Mouse (Mus musculus): ENCODE results near the gene Kdelr1. TPM values are rescaled to one million over a fixed set of nuclear protein-coding genes. Genes with fewer than 3 reads are reported as not detected.
A peak's percentile ranks its signal among the peaks of the same experiment; 100 is the strongest.
"Not testable (repeated sequence)": the region's sequence is repeated elsewhere in the genome, so short reads cannot be mapped to it uniquely, and the experiment has no call there.

Gene Kdelr1
- polyA plus RNA-seq, 1 experiment = not detected

GRCm38 (mm10) chr7:45865925-45866910 is 6.4 kb upstream of the Kdelr1 start:
- WGBS = 2% methylated on average over 117 of the region's 117 CpGs
- peak overlapping the region; percentile 64 for H3K4me3 ChIP-seq (ENCODE audit: insufficient read depth, low read depth, low read length)
- H3K27ac ChIP-seq (ENCODE audit: insufficient read depth, low read depth, low read length) = no peak overlapping the region
- H3K4me1 ChIP-seq (ENCODE audit: control insufficient read depth, insufficient read depth, low read length) = peaks cover 36% of the 10 kb centered on the region
- peak; percentile 39; the same call in 1 of the 2 replicates for TF ChIP-seq POLR2A (IDR thresholded peaks at IDR 0.05; ENCODE audit: insufficient read depth, low read depth, low read length)
- no peak for TF ChIP-seq CTCF (IDR thresholded peaks at IDR 0.05; ENCODE audit: insufficient read depth, low read depth, low read length)

GRCm38 (mm10) chr7:45867871-45868270 is 4.7 kb upstream of the Kdelr1 start:
- H3K4me3 ChIP-seq (ENCODE audit: insufficient read depth, low read depth, low read length) = peak overlapping the region; percentile 41
- TF ChIP-seq CTCF (IDR thresholded peaks at IDR 0.05; ENCODE audit: insufficient read depth, low read depth, low read length) (no peak), POLR2A (IDR thresholded peaks at IDR 0.05; ENCODE audit: insufficient read depth, low read depth, low read length) (no peak)
- H3K4me1 ChIP-seq (ENCODE audit: control insufficient read depth, insufficient read depth, low read length) = peaks cover 36% of the 10 kb centered on the region
- H3K27ac ChIP-seq (ENCODE audit: insufficient read depth, low read depth, low read length) = peak overlapping the region; percentile 32; the same call in 1 of the 2 replicates
- 52% methylated on average over 2 of the region's 2 CpGs for WGBS

GRCm38 (mm10) chr7:45869107-45869670 is 3.4 kb upstream of the Kdelr1 start:
- H3K4me3 ChIP-seq (ENCODE audit: insufficient read depth, low read depth, low read length) = peak overlapping the region; percentile 41
- peaks cover 43% of the 10 kb centered on the region for H3K4me1 ChIP-seq (ENCODE audit: control insufficient read depth, insufficient read depth, low read length)
- WGBS = 54% methylated on average over 8 of the region's 8 CpGs
- H3K27ac ChIP-seq (ENCODE audit: insufficient read depth, low read depth, low read length) = peak overlapping the region; percentile 32; the same call in 1 of the 2 replicates
- TF ChIP-seq POLR2A (IDR thresholded peaks at IDR 0.05; ENCODE audit: insufficient read depth, low read depth, low read length) = no peak
- no peak for TF ChIP-seq CTCF (IDR thresholded peaks at IDR 0.05; ENCODE audit: insufficient read depth, low read depth, low read length)

- Histone ChIP-seq H3K4me1 (ENCODE audit: control insufficient read depth, insufficient read depth, low read length) (peaks cover 45% of the 10 kb centered on the region), H3K4me3 (ENCODE audit: insufficient read depth, low read depth, low read length) (peak overlapping the region; percentile 41), H3K27ac (ENCODE audit: insufficient read depth, low read depth, low read length) (peak overlapping the region; percentile 36; the same call in 1 of the 2 replicates)
- 6% methylated on average over 13 of the region's 14 CpGs for WGBS
- no peak for TF ChIP-seq CTCF (IDR thresholded peaks at IDR 0.05; ENCODE audit: insufficient read depth, low read depth, low read length)
- no peak for TF ChIP-seq POLR2A (IDR thresholded peaks at IDR 0.05; ENCODE audit: insufficient read depth, low read depth, low read length)
These were observed 2.8 kb upstream of the Kdelr1 start for GRCm38 (mm10) chr7:45869787-45870186.

GRCm38 (mm10) chr7:45870282-45871058 is 2.1 kb upstream of the Kdelr1 start:
- peaks cover 45% of the 10 kb centered on the region for H3K4me1 ChIP-seq (ENCODE audit: control insufficient read depth, insufficient read depth, low read length)
- no peak overlapping the region for H3K27ac ChIP-seq (ENCODE audit: insufficient read depth, low read depth, low read length)
- WGBS = 1% methylated on average over 30 of the region's 30 CpGs
- H3K4me3 ChIP-seq (ENCODE audit: insufficient read depth, low read depth, low read length) = peak overlapping the region; percentile 41
- TF ChIP-seq CTCF (IDR thresholded peaks at IDR 0.05; ENCODE audit: insufficient read depth, low read depth, low read length) (no peak), POLR2A (IDR thresholded peaks at IDR 0.05; ENCODE audit: insufficient read depth, low read depth, low read length) (no peak)

- no peak; the same call in 1 of the 2 replicates for TF ChIP-seq POLR2A (IDR thresholded peaks at IDR 0.05; ENCODE audit: insufficient read depth, low read depth, low read length)
- TF ChIP-seq CTCF (IDR thresholded peaks at IDR 0.05; ENCODE audit: insufficient read depth, low read depth, low read length) = no peak
- peak overlapping the region; percentile 84 for H3K4me3 ChIP-seq (ENCODE audit: insufficient read depth, low read depth, low read length)
- WGBS = under 1% methylated on average over 28 of the region's 28 CpGs
- H3K27ac ChIP-seq (ENCODE audit: insufficient read depth, low read depth, low read length) = peak overlapping the region; percentile 66
- H3K4me1 ChIP-seq (ENCODE audit: control insufficient read depth, insufficient read depth, low read length) = peaks cover 29% of the 10 kb centered on the region
These were observed 732 bp downstream of the Kdelr1 start for GRCm38 (mm10) chr7:45873061-45873947.

GRCm38 (mm10) chr7:45876895-45877294 is 4.3 kb downstream of the Kdelr1 start:
- 99% methylated on average over 7 of the region's 7 CpGs for WGBS
- Histone ChIP-seq H3K4me1 (ENCODE audit: control insufficient read depth, insufficient read depth, low read length) (peaks cover 9% of the 10 kb centered on the region), H3K27ac (ENCODE audit: insufficient read depth, low read depth, low read length) (no peak overlapping the region), H3K4me3 (ENCODE audit: insufficient read depth, low read depth, low read length) (no peak overlapping the region)
- TF ChIP-seq POLR2A (IDR thresholded peaks at IDR 0.05; ENCODE audit: insufficient read depth, low read depth, low read length) (no peak), CTCF (IDR thresholded peaks at IDR 0.05; ENCODE audit: insufficient read depth, low read depth, low read length) (no peak)

GRCm38 (mm10) chr7:45878278-45878677 is 5.7 kb downstream of the Kdelr1 start, which contains the start of gene Grin2d:
Gene Grin2d (minus strand): TSS chr7:45878378.
- H3K4me1 ChIP-seq (ENCODE audit: control insufficient read depth, insufficient read depth, low read length); H3K27ac ChIP-seq (ENCODE audit: insufficient read depth, low read depth, low read length); H3K4me3 ChIP-seq (ENCODE audit: insufficient read depth, low read depth, low read length): not testable (repeated sequence)
- 72% methylated on average over 1 of the region's 1 CpGs for WGBS

All from olfactory bulb, adult 2 months (tissue).